Mouse (Mus musculus) retina, embryonic 14.5 days (tissue): ENCODE measurements at regions not wholly inside any gene's neighbourhood (a gene's known extent, or its start where the extent isn't known, plus 50 kb on each side); places are given as distances from the start of the nearest gene placed in this dataset.

Source experiments
- DNase-seq: peaks from one replicate; pipeline ENCODE4 v3.0.0-alpha.2; 2015; ENCODE audit warnings: low spot score

DNA sequence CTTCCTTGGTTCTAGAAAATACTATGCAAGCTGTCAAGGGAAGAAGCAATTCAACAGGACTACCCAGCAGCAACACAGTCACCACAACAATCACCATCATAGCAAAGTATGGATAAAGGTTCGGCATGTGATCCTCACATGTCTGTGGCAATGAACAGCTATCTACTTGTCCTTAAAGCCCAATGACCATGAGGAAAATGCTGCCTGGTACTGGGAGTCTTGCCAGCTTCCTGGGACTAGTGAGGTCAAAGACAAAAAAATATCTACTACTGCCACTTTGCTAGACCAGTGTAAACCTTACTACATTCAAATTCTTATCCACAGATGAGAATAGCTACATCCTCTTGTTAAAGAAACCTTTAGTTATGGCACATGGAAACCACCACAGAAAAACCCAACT lies 346.3 kb downstream of the Wdr20rt start:
- no peak for DNase-seq

DNA sequence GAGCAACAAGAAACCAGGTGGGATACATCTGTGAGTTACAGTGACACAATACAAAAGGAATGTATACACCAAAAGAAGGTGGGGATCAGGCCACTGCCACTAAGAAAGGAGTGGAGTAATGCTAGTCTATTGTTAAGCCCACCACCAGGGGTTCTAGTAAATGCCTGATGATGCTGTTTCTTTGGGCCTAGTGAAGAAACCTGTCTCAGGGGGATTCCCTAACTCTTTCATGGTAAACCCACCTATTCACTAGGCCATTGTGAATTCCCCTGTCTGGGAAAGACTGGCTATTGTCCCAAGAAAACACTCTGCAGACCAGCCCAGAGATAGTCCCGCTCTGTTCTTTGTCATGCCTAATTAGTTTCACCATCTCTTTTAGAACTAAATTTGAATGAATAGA lies 368.2 kb downstream of the Wdr20rt start:
- DNase-seq, result no peak

DNA sequence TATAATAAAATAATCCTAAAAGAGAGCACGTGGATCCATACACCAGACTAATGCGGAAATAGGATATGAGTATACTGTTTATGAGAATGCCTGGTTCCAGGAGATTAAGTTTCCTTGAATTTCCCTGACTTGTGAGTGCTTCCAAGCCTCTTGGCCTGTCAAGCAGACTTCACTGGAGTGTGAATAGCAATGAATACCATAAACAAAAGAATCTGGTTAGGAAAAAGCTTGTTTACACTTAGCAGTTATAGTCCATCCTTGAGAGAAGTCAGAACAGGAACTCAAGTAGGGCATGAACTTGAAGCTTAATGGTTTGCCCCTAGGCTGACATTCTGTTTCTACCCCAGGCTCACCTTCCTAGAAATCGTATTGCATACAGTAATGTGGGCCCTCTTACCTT lies 368.8 kb downstream of the Wdr20rt start:
- no peak for DNase-seq

DNA sequence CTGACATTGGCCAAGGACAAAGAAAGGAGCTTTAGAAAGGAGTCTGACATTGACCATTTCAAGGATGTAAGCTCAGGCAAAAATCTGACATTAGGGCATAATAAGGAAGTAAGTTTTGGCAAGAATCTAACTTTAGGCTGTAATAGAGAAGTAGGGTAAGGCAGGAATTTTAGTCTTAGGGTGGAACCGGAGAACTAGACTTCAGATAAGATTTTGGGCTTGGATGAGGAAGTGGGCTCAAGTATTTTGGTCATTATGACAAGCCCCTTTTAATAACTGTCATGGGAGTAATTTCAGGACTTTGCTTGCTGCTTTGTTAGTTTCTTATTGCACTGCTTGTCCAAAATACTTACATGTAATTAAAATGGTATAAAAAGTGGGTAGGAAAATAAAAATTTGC lies 418.9 kb downstream of the Wdr20rt start:
- no peak for DNase-seq

DNA sequence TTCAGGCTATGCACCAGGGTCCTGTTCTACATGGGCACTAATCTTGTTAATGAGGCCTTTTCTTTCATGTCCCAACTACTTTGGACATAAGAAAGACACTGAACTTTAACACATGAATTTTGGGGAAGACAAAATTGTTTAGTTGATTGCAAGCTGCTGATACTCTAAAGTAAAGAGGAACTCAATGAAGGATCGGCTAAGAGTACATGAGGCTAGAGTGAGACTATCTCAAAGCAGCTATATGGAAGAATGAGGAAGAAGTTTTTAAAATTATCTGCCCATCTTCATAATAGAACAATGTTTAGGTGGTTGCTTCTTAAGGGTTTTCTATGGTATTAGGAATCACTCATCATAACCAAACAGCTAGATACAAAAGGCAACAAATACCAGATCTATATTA lies 431.5 kb downstream of the Wdr20rt start:
- DNase-seq, result no peak

DNA sequence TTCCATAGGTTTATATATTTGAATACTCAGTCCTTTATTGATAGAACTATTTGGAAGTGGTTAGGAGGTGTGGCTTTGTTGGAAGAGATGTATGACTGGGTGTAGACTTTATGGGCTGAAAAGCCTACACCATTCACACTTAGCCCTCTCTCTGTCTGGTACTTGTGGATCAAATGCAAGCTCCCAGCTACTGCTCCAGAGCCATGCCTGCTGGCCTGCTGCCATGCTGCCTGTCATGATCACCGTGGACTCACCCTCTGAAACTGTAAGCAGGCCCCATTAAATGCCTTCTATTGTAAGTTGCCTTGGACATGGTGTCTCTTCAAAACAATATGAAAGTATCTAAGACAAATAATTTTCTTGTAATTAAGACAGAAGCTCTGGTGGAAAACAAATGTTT lies 446.4 kb downstream of the Wdr20rt start:
- DNase-seq, result no peak

DNA sequence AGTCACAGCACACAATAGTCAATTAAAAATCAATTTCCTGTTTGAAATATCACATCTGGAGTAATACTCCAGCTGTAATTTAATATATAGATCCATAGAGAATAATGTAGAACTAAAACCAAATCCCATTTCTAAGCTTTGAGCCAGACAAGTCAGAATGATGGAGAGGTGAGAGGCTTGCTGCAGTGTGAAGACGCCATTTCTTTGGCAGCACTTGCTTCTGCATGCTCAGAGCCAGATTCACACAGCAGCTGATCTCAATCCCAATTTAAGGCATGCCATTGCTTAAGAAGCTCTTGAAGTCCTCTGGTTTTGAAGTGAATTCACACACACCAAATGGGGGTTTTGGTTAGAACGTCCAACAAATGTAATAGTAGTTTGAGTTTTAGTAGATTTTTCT lies 447.9 kb downstream of the Wdr20rt start:
- no peak for DNase-seq

DNA sequence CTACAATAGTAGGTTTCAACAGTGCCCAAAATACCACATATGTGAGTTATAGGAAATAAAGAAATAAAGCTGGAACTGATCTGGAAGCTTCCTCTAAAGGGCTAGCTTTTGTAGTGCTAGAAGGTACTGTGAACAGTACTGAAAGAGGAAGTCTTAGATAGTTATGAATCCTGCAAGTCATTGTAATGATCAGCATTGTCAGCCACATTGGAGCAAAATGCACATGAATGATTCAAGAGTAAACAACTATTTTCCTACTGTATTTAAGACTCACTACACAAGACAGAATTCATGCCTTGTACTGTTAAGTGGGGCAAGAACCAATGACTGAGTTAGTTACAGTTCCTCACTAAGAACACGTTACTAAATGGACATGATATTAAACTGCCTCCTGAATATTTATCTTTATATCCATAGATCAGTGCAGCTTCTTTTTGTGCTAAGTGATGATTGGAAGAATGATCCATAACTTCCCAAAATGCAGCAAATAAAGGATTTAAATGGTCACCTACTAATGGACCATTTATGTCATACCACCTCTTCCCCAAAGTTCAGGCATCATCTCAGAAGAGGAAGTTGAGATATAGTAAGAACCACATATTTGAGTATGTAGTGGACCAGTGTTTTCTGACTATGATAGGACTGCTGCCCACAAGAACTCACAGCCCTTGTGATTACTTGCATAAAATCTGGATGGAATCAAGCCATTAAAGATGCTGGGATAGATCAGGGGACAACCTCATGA lies 449.8 kb downstream of the Wdr20rt start:
- no peak for DNase-seq

DNA sequence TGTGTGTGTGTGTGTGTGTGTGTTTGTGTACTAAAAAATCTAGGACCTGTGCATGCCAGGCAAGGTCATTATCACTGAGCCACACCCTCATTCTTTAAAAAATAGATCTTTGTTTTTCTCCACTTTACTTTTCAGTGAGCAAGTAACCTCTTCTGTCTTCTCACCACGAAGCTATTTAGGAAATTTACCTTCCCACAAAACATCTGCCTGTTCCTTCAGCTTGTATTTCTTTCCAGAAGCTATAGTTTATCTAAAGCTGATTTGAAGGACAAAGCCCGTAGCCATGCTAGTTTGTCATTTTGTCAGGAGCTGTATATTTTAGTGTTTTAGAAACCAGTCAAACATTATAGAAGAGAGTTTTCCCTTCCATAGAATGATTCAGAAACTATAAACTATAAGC lies 455.0 kb downstream of the Wdr20rt start:
- no peak for DNase-seq

DNA sequence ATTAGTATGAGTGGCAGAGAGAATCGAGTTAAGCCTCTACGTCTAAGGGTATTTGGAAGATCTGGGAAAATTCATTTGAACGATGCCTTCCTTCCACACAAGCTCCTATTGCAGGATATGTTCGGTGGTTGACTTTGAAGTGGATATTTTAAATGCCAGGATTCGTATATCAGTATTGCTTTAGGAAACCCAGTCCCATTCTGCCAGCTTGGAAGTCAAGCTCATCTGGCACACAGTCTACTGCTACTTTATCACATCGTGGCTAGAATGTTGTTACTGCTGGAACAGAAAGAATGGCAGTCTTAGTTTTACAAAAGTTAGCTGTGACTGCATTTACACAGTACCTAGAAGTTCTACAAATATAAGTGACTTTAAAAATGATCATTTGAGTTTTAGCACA lies 456.5 kb downstream of the Wdr20rt start:
- DNase-seq, result no peak

DNA sequence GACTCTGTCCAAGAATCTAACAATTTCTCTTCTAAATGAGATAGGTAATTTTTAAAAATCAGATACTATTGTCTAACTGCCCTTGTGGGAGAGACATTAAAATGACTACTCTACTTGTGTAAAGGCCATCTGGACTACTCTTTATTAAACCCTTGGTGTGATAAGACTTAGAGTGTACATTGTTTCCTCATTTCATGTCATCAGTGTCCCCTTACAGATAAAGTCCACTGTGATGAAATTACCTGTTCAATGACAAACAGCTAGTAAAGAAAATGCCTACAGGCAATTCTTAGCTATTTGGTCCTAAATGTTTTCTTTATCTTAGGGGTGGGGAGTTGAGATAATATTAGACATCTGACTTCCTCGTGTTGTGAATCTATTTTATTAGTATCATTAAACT lies 479.7 kb downstream of the Wdr20rt start:
- no peak for DNase-seq

DNA sequence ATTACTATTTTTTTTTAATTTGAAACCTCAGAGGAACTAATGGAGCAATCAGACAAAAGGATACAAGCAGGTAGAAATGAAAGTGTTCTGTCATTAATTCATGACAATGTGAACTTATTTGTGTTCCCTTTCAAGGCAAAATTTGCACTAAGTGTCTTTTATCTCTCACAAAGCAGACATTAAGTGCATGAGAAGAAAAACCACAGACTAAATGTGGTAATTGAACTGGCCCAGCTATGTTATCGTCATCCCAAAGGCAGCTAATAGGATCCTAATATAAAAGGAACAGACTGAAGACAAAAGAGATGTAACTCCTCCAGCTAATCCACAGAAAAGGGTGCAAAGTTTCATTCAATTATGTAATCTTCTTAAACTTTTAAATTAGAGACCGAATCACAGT lies 487.0 kb downstream of the Wdr20rt start:
- no peak for DNase-seq
